Mouse (Mus musculus) testis, adult 2 months (tissue): ENCODE results near the gene Timm13.

Source experiments
- CTCF ChIP-seq: fragments of 200-500 bp; IDR thresholded peaks from 2 replicates; pipeline ENCODE4 v1.5.1; 2012; ENCODE audit warnings: low read depth, mild to moderate bottlenecking, inconsistent platforms, low read length, moderate library complexity; ENCODE audit not compliant: control insufficient read depth, insufficient read depth, insufficient replicate concordance
- POLR2A ChIP-seq: fragments of 200-500 bp; IDR thresholded peaks from 2 replicates; pipeline ENCODE4 v1.6.1; 2012; ENCODE audit warnings: low read depth, mild to moderate bottlenecking, inconsistent platforms, low read length, moderate library complexity; ENCODE audit not compliant: control insufficient read depth

- TF ChIP-seq CTCF (no peak), POLR2A (no peak)
Measured at GRCm38 (mm10) chr10:80930361-80931152, 29.8 kb upstream of the Timm13 start.
